Mouse (Mus musculus) megakaryocyte, embryonic 14.5 days (primary cell): ENCODE measurements at regions not wholly inside any gene's neighbourhood (a gene's known extent, or its start where the extent isn't known, plus 50 kb on each side); places are given as distances from the start of the nearest gene placed in this dataset.

Experiments
- FLI1 ChIP-seq: IDR thresholded peaks from 2 replicates; pipeline ENCODE4 v1.6.1; 2012; ENCODE audit warnings: low read length, inconsistent platforms, mixed read lengths
- GATA1 ChIP-seq: IDR thresholded peaks from 3 replicates; pipeline ENCODE4 v1.6.1; 2012; ENCODE audit warnings: mixed read lengths, low read length, inconsistent platforms, borderline replicate concordance

DNA sequence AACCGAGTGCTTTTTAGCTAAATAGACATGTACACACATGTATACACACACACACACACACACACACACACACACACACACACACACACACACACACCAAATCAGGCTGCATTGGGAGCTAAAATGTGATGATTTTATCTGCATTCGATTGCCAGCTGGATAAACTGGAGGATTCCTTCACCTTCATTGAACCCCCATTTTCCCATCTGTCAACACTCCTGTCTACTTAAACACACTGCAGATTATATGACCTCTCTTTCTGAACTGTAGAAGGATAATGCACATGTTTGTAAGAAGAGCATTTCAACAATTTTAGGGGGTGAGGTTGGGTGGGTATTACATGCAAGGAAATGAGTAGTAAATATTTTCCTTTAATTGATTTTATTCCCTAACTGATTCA lies 156.8 kb upstream of the Kcnip4 start:
- TF ChIP-seq GATA1: no peak
- TF ChIP-seq FLI1: no peak
